Mouse (Mus musculus) brain, embryonic 14.5 days (tissue): ENCODE measurements around the gene Nxn.

Experiments
- CTCF ChIP-seq: fragments of 200-500 bp; IDR thresholded peaks from 2 replicates; pipeline ENCODE4 v1.5.1; 2012; ENCODE audit warnings: inconsistent platforms, mild to moderate bottlenecking, moderate library complexity, borderline replicate concordance; ENCODE audit not compliant: insufficient read depth, insufficient read length; ENCODE audit errors: extremely low read depth
- POLR2A ChIP-seq: fragments of 200-500 bp; IDR thresholded peaks from 2 replicates; pipeline ENCODE4 v1.6.1; 2012; ENCODE audit warnings: mild to moderate bottlenecking, inconsistent platforms, borderline replicate concordance; ENCODE audit not compliant: poor library complexity, insufficient read depth, insufficient read length, severe bottlenecking; ENCODE audit errors: extremely low read depth

GRCm38 (mm10) chr11:76372120-76372519, 26.8 kb downstream of the Nxn start:
- no peak for TF ChIP-seq POLR2A
- no peak for TF ChIP-seq CTCF
